8 mouse cellular contexts compared by ENCODE assay signal in the genomic region with DNA sequence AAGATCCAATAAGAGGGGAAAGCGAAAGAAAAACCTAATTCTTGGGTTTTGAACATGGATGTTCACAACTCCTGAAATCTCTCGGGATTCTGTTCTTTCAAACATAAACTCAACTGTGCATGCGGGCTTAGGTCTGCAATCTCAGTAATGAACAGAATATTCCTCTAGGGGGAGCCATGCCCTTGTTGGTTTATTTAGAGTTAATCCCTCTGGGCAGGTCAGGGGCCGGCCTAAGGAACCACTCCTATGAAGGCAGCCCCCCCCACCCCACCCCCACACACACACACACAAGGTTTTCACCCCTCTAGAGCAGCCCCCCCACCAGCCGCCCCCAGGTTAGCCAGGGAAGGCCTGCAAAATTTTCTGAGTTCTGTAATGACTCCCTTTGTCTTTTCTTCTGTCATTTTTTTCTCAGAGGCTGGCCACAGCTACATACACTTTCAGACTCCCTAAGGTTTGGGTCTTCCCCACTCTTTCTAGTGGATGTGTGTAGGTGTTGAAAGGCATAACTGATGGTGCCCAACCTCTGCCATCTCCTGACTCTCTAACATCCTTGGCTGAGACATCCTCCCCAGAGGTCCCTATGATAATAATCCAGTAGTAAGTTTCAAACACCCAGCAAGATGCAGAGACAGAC. TPM values are rescaled to one million over a fixed set of nuclear protein-coding genes. Genes with fewer than 3 reads are reported as not detected.
DNase-seq lines count a peak whose midpoint lies in the region; ATAC-seq and TF ChIP-seq lines count a peak whose summit lies in the region.
"Had no signal": no experiment of that assay in that cellular context is flagged by ENCODE, and none has a peak within 500 bp of the region (broad histone marks: within the 10 kb centered on the region; RNA-seq: fewer than 3 reads in every experiment).

No protein-coding gene starts in this region.

- peak; percentile 61 for DNase-seq in kidney, adult 9 months
- no peak for DNase-seq in kidney, adult 11 months
- peak; percentile 40 for DNase-seq in adipocyte (ENCODE audit: low spot score)
- peak; percentile 79 for DNase-seq in midbrain, embryonic 14.5 days
- no peak for DNase-seq in ovary, adult 18-20 months (ENCODE audit: low spot score)

- H3K9me3 ChIP-seq in E14TG2a.4 (ENCODE audit: low read length): no peaks in the 10 kb centered on the region
- H3K9me3 ChIP-seq in hindbrain, embryonic 15.5 days: no peaks in the 10 kb centered on the region
- no peaks in the 10 kb centered on the region for H3K9me3 ChIP-seq in midbrain, embryonic 14.5 days (ENCODE audit: control insufficient read depth, low read length)
- H3K9me3 ChIP-seq: megakaryocyte, embryonic 14.5 days had no signal

- peaks cover 4% of the 10 kb centered on the region; the same call in 1 of the 2 replicates for H3K27me3 ChIP-seq in E14TG2a.4 (ENCODE audit: insufficient read depth, low read length)
- no peaks in the 10 kb centered on the region for H3K27me3 ChIP-seq in hindbrain, embryonic 15.5 days
- no peaks in the 10 kb centered on the region for H3K27me3 ChIP-seq in midbrain, embryonic 14.5 days (ENCODE audit: control insufficient read depth, insufficient read depth, low read length)

- no peak overlapping the region for H3K27ac ChIP-seq in hindbrain, embryonic 15.5 days (replicated peaks)
- no peak overlapping the region for H3K27ac ChIP-seq in midbrain, embryonic 14.5 days (replicated peaks; ENCODE audit: low read depth, low read length)

- no peak overlapping the region for H3K9ac ChIP-seq in hindbrain, embryonic 15.5 days
- no peak overlapping the region for H3K9ac ChIP-seq in midbrain, embryonic 14.5 days (replicated peaks; ENCODE audit: low read length)

- no peak overlapping the region for H3K4me2 ChIP-seq in hindbrain, embryonic 15.5 days
- H3K4me2 ChIP-seq in midbrain, embryonic 14.5 days (ENCODE audit: low read length): no peak overlapping the region

- WGBS in hindbrain, embryonic 15.5 days: 18% methylated on average over 5 of the region's 5 CpGs
- 26% methylated on average over 5 of the region's 5 CpGs for WGBS in midbrain, embryonic 14.5 days

- H3K36me3 ChIP-seq in E14TG2a.4 (ENCODE audit: insufficient read depth, low read length): no peaks in the 10 kb centered on the region
- H3K36me3 ChIP-seq in hindbrain, embryonic 15.5 days: no peaks in the 10 kb centered on the region
- H3K36me3 ChIP-seq in midbrain, embryonic 14.5 days (ENCODE audit: control insufficient read depth, insufficient read depth, low read length): no peaks in the 10 kb centered on the region

- H3K4me1 ChIP-seq in E14TG2a.4 (replicated peaks; ENCODE audit: low read depth, low read length): no peaks in the 10 kb centered on the region
- H3K4me1 ChIP-seq in hindbrain, embryonic 15.5 days (replicated peaks): no peaks in the 10 kb centered on the region
- no peaks in the 10 kb centered on the region for H3K4me1 ChIP-seq in midbrain, embryonic 14.5 days (ENCODE audit: control insufficient read depth, insufficient read depth, low read length)
- H3K4me1 ChIP-seq: megakaryocyte, embryonic 14.5 days had no signal

- ATAC-seq in hindbrain, embryonic 15.5 days (ENCODE audit: low FRiP score, low read depth): 0 out of 2 replicates have a peak, but pooled peaks have one; percentile 27
- ATAC-seq in midbrain, embryonic 14.5 days (ENCODE audit: low FRiP score, low TSS enrichment): no peak

- peak; percentile 58 for TF ChIP-seq CTCF in E14TG2a.4 (conservative IDR thresholded peaks at IDR 0.05; ENCODE audit: low read length)

- no peak overlapping the region for H3K4me3 ChIP-seq in E14TG2a.4 (replicated peaks; ENCODE audit: low read length)
- H3K4me3 ChIP-seq in hindbrain, embryonic 15.5 days: no peak overlapping the region
- no peak overlapping the region for H3K4me3 ChIP-seq in midbrain, embryonic 14.5 days (replicated peaks; ENCODE audit: low read depth, low read length)
- H3K4me3 ChIP-seq: megakaryocyte, embryonic 14.5 days had no signal

RNA-seq across cellular contexts. Expression of a gene that starts 16.2 kb away (rescaled TPM):
- polyA plus RNA-seq in hindbrain, embryonic 15.5 days (2015; fragmentation: Nextera tagmentation; extraction: Ambion mirVana): 10.1 and 10.3 TPM in 2 replicates
- 5.3 and 7.5 TPM in 2 replicates for polyA plus RNA-seq in midbrain, embryonic 14.5 days (2014; fragmentation: Nextera tagmentation; extraction: Ambion mirVana)

Comparison
In these comparisons a context has a peak if more than half of its experiments do, and no peak if none do; other contexts are left out.
1. DNase-seq: peak in kidney, adult 9 months (single experiment), adipocyte (single experiment) and midbrain, embryonic 14.5 days (single experiment); none in kidney, adult 11 months (single experiment) and ovary, adult 18-20 months (single experiment).